10 mouse cellular contexts compared by ENCODE assay signal in the genomic region with DNA sequence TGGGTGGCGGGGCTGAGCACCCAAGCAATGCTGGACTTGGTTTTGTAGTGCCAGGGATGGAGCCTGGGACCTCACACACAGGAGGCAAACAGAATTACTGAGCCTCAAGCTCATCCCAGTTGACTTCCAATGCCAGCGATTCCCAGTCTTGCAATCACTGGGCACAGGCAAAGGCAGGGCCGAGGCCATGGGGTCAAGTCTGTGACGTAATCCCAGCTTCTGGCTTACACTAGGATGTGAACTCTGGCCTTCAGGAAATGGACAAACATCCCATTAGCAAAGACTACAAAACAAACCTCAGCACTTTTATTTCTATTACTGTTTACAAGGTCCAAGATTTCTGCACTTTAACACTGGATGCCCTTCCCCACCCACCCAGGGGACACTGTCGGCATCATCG. TPM values are rescaled to one million over a fixed set of nuclear protein-coding genes. Genes with fewer than 3 reads are reported as not detected.
A peak's percentile ranks its signal among the peaks of the same experiment; 100 is the strongest.
DNase-seq lines count a peak whose midpoint lies in the region; ATAC-seq and TF ChIP-seq lines count a peak whose summit lies in the region.
"Had no signal": no experiment of that assay in that cellular context is flagged by ENCODE, and none has a peak within 500 bp of the region (broad histone marks: within the 10 kb centered on the region; RNA-seq: fewer than 3 reads in every experiment).

No protein-coding gene starts in this region.

- DNase-seq in heart, postnatal 0 days (ENCODE audit: low spot score), result no peak
- DNase-seq in heart, embryonic 10.5 days (ENCODE audit: low spot score), result no peak
- peak; percentile 79 for DNase-seq in adrenal gland, adult 2 months
- peak; percentile 88 for DNase-seq in kidney, postnatal 14 days
- peak; percentile 48 for DNase-seq in lung, postnatal 14 days
- no peak for DNase-seq in left cerebral cortex, postnatal 25 days (ENCODE audit: low spot score in 2 of 2)
- DNase-seq in left cerebral cortex, adult 2 months (ENCODE audit: extremely low spot score in 1 of 2, low spot score in 2 of 2), result no peak
- no peak for DNase-seq in MN1 (ENCODE audit: low spot score)

- TF ChIP-seq CTCF in heart, postnatal 0 days (IDR thresholded peaks at IDR 0.05; ENCODE audit: low read depth), result no peak
- TF ChIP-seq CTCF in left cerebral cortex, adult 2 months (IDR thresholded peaks at IDR 0.05), result no peak

- no peak for TF ChIP-seq EP300 in heart, postnatal 0 days (IDR thresholded peaks at IDR 0.05; ENCODE audit: low read depth)

- no peak overlapping the region for H3K27ac ChIP-seq in heart, postnatal 0 days (ENCODE audit: low read depth)
- H3K27ac ChIP-seq in heart, embryonic 10.5 days, result no peak overlapping the region
- no peak overlapping the region for H3K27ac ChIP-seq in left cerebral cortex, adult 2 months
- H3K27ac ChIP-seq: embryonic facial prominence, embryonic 13.5 days; midbrain, embryonic 10.5 days had no signal

- 0 out of 2 replicates have a peak, but pooled peaks have one; percentile 27 for ATAC-seq in heart, postnatal 0 days (ENCODE audit: insufficient read depth, low read depth)

- H3K4me2 ChIP-seq in heart, postnatal 0 days (ENCODE audit: low read depth, low read length), result no peak overlapping the region
- H3K4me2 ChIP-seq: embryonic facial prominence, embryonic 13.5 days had no signal

- H3K9me3 ChIP-seq in heart, postnatal 0 days (replicated peaks; ENCODE audit: control insufficient read depth, low read length), result no peaks in the 10 kb centered on the region
- H3K9me3 ChIP-seq in heart, embryonic 10.5 days, result no peaks in the 10 kb centered on the region
- H3K9me3 ChIP-seq: embryonic facial prominence, embryonic 13.5 days; midbrain, embryonic 10.5 days had no signal

- H3K27me3 ChIP-seq in heart, postnatal 0 days (ENCODE audit: control insufficient read depth, insufficient read depth, low read length), result no peaks in the 10 kb centered on the region
- H3K27me3 ChIP-seq in heart, embryonic 10.5 days (ENCODE audit: insufficient read depth, poor library complexity, severe bottlenecking), result no peaks in the 10 kb centered on the region
- H3K27me3 ChIP-seq: embryonic facial prominence, embryonic 13.5 days had no signal

- no peak overlapping the region for H3K9ac ChIP-seq in heart, postnatal 0 days (replicated peaks; ENCODE audit: low read depth, low read length)
- H3K9ac ChIP-seq: embryonic facial prominence, embryonic 13.5 days had no signal

- H3K4me3 ChIP-seq in heart, postnatal 0 days (ENCODE audit: low read depth, low read length), result no peak overlapping the region
- H3K4me3 ChIP-seq in heart, embryonic 10.5 days, result no peak overlapping the region
- H3K4me3 ChIP-seq in left cerebral cortex, adult 2 months, result no peak overlapping the region
- H3K4me3 ChIP-seq: embryonic facial prominence, embryonic 13.5 days; midbrain, embryonic 10.5 days had no signal

- WGBS in heart, postnatal 0 days, result 72% methylated on average over 6 of the region's 6 CpGs
- 79% methylated on average over 6 of the region's 6 CpGs for WGBS in heart, embryonic 10.5 days

- no peaks in the 10 kb centered on the region for H3K4me1 ChIP-seq in heart, postnatal 0 days (ENCODE audit: control insufficient read depth, insufficient read depth)
- H3K4me1 ChIP-seq in heart, embryonic 10.5 days, result peaks cover 11% of the 10 kb centered on the region; the same call in 1 of the 2 replicates
- H3K4me1 ChIP-seq: midbrain, embryonic 10.5 days had no signal

- H3K36me3 ChIP-seq in heart, postnatal 0 days (replicated peaks; ENCODE audit: control insufficient read depth, insufficient read depth, low read length), result peaks cover 33% of the 10 kb centered on the region; the same call in 1 of the 2 replicates
- H3K36me3 ChIP-seq in heart, embryonic 10.5 days, result peaks cover 44% of the 10 kb centered on the region

- intact Hi-C loops in left cerebral cortex, postnatal 25 days (cut with DNase I), result no loop called here
- intact Hi-C loops in left cerebral cortex, adult 2 months (cut with DNase I), result no loop called here

RNA-seq across cellular contexts. Expression of a gene that starts 18.6 kb away (rescaled TPM):
- 6.2 and 8.9 TPM in 2 replicates for total RNA-seq in heart, postnatal 0 days (2014; rRNA removed; ENCODE audit: low replicate concordance)
- polyA plus RNA-seq in heart, postnatal 0 days (2015; fragmentation: Nextera tagmentation; extraction: Ambion mirVana), result 5.0 and 5.2 TPM in 2 replicates
- 9.6 and 10.1 TPM in 2 replicates for polyA plus RNA-seq in heart, embryonic 10.5 days (2016; fragmentation: Nextera tagmentation; extraction: Ambion mirVana)
- 10 to 100 TPM; 15.6 to 32.1 TPM for total RNA-seq in adrenal gland, adult 2 months (2021)
- polyA plus RNA-seq in adrenal gland, adult 2 months (2012; rRNA removed), result 16.3 and 20.1 TPM in 2 replicates
- total RNA-seq in left cerebral cortex, postnatal 25 days (2021), result 10 to 100 TPM in 1 of 2 experiments, 1 to 10 TPM in 1; 9.5 to 10.2 TPM
- total RNA-seq in left cerebral cortex, adult 2 months (2021), result 10 to 100 TPM; 10.4 to 10.7 TPM

RNA-seq across cellular contexts. Expression of a gene that starts 28.0 kb away (rescaled TPM):
- total RNA-seq in heart, postnatal 0 days (2014; rRNA removed; ENCODE audit: low replicate concordance), result 6.6 TPM in 2 replicates
- polyA plus RNA-seq in heart, postnatal 0 days (2015; fragmentation: Nextera tagmentation; extraction: Ambion mirVana), result 10.2 TPM in 2 replicates
- polyA plus RNA-seq in heart, embryonic 10.5 days (2016; fragmentation: Nextera tagmentation; extraction: Ambion mirVana), result 16.2 and 22.5 TPM in 2 replicates
- 1 to 10 TPM; 7.1 to 7.9 TPM for total RNA-seq in adrenal gland, adult 2 months (2021)
- 1.5 and 2.2 TPM in 2 replicates for polyA plus RNA-seq in adrenal gland, adult 2 months (2012; rRNA removed)
- 10 to 100 TPM in 1 of 2 experiments, 1 to 10 TPM in 1; 8.5 to 10.8 TPM for total RNA-seq in left cerebral cortex, postnatal 25 days (2021)
- 10 to 100 TPM in 1 of 2 experiments, 1 to 10 TPM in 1; 8.8 to 10.1 TPM for total RNA-seq in left cerebral cortex, adult 2 months (2021)

RNA-seq across cellular contexts. Expression of a gene that starts 41.7 kb away (rescaled TPM):
- 340 and 524 TPM in 2 replicates for total RNA-seq in heart, postnatal 0 days (2014; rRNA removed; ENCODE audit: low replicate concordance)
- 2,178 and 2,289 TPM in 2 replicates for polyA plus RNA-seq in heart, postnatal 0 days (2015; fragmentation: Nextera tagmentation; extraction: Ambion mirVana)
- polyA plus RNA-seq in heart, embryonic 10.5 days (2016; fragmentation: Nextera tagmentation; extraction: Ambion mirVana), result 980 and 1,090 TPM in 2 replicates
- total RNA-seq in adrenal gland, adult 2 months (2021), result 100 to 1,000 TPM; 369 to 456 TPM
- polyA plus RNA-seq in adrenal gland, adult 2 months (2012; rRNA removed), result 31.5 and 38.6 TPM in 2 replicates
- total RNA-seq in left cerebral cortex, postnatal 25 days (2021), result 100 to 1,000 TPM; 490 to 544 TPM
- total RNA-seq in left cerebral cortex, adult 2 months (2021), result 100 to 1,000 TPM; 430 to 458 TPM

RNA-seq across cellular contexts. Expression of a gene that starts 43.6 kb away (rescaled TPM):
- 64.0 and 104 TPM in 2 replicates for total RNA-seq in heart, postnatal 0 days (2014; rRNA removed; ENCODE audit: low replicate concordance)
- polyA plus RNA-seq in heart, postnatal 0 days (2015; fragmentation: Nextera tagmentation; extraction: Ambion mirVana), result 94.1 and 96.2 TPM in 2 replicates
- polyA plus RNA-seq in heart, embryonic 10.5 days (2016; fragmentation: Nextera tagmentation; extraction: Ambion mirVana), result 143 and 194 TPM in 2 replicates
- 100 to 1,000 TPM in 1 of 2 experiments, 10 to 100 TPM in 1; 93.2 to 112 TPM for total RNA-seq in adrenal gland, adult 2 months (2021)
- 8.5 and 11.2 TPM in 2 replicates for polyA plus RNA-seq in adrenal gland, adult 2 months (2012; rRNA removed)
- 10 to 100 TPM; 83.9 to 93.1 TPM for total RNA-seq in left cerebral cortex, postnatal 25 days (2021)
- 10 to 100 TPM; 91.4 to 92.9 TPM for total RNA-seq in left cerebral cortex, adult 2 months (2021)

Comparison
In these comparisons a context has a peak if more than half of its experiments do, and no peak if none do; other contexts are left out.
1. DNase-seq: peak in adrenal gland, adult 2 months (single experiment), kidney, postnatal 14 days (single experiment) and lung, postnatal 14 days (single experiment); none in heart, postnatal 0 days (single experiment), heart, embryonic 10.5 days (single experiment), left cerebral cortex, postnatal 25 days (0 of 2), left cerebral cortex, adult 2 months (0 of 2) and MN1 (single experiment).